Mouse (Mus musculus) mesoderm, embryonic 11.5 days (tissue): Measurements from ENCODE around the gene Znrd1as.
"Not testable (repeated sequence)": the region's sequence is repeated elsewhere in the genome, so short reads cannot be mapped to it uniquely, and the experiment has no call there.

Experiments used
- DNase-seq: peaks from one replicate; pipeline ENCODE4 v3.0.0-alpha.2; 2012; ENCODE audit warnings: low read depth, low spot score

Gene Znrd1as

DNA sequence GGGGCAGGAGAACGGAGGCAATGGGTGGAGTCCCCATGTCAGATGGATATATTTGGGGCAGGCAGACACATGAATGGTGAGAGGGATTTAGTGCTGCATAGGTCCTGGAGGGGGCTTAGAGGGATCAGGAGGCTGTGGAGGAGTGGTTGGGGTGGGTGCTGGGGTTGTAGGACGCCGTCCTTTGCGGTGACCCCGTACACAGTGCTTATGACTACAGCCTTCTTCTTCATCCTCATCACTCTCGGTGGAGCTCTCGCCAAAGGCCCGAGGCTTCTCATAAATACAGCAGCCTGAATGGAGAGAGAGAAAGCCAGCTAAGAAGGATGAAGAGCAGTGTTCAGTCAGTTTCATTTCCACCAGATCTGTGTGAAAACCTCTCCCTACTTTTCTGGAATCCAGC is 9.1 kb upstream of the Znrd1as start:
- DNase-seq: no peak

DNA sequence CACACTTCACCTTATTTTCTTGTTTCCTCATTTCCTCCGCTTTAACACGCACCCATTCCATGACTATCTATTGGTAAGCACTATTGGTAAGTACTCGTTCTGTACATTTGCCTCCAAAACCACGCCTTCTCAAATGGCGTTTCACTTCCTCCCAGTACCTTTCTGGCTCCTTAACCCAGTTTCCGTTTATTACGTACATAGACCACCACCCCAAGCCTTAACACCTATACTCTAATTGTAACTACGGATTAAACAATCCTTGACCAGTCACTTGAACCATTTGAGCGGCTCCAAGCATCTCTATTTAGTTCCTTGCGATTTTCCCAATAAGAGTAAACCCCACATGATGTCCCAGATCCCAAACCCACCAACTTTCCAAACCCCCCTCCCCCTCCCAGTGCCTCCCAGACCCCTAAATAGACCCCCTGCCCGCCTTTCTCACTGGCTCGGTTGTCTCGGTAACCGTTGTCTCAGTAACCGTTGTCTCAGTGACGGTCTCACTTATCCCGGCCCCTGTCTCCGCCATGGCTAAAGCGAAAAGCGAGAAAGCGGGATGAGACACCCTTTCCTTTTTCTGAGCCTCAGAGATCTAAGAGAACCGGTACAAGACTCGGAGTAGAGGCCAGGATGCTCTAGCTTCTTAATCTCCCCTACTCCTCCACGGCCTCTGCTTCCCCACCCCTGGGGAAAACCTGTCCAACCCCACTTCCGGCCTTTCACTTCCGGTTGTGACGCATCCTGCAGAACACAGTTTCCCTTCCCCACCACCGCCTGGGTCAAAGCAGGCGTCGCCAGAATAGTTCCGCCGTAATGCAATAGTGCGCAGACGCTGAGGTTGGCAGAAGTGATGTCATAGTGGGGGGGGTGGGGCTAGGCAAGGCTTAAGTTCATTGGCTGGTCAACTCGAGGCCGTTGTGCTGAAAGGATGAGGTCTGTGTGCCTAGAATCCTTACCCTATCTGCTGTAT is 7.1 kb upstream of the Znrd1as start, which contains the start of gene Ppp1r11:
TSS of gene Ppp1r11 (minus strand) at position 761 of the 967 bp plus-strand sequence.
- peak; percentile 99 for DNase-seq

DNA sequence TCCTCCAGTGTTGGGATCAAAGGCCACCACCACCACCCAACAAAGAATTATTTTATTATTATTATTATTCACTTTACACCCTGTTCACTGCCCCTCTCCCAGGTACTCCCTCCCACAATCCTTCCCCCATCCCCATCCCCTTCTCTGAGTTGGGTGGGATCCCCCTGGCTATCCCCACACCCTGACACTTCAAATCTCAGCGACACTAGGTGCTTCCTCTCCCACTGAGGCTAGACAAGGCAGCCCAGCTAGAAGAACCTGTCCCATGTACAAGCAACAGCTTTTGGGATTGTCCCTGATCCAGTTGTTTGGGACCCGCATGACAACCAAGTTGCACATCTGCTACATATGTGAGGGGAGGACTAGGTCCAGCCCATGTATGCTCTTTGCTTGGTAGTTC is 5.8 kb upstream of the Znrd1as start:
- DNase-seq: no peak

DNA sequence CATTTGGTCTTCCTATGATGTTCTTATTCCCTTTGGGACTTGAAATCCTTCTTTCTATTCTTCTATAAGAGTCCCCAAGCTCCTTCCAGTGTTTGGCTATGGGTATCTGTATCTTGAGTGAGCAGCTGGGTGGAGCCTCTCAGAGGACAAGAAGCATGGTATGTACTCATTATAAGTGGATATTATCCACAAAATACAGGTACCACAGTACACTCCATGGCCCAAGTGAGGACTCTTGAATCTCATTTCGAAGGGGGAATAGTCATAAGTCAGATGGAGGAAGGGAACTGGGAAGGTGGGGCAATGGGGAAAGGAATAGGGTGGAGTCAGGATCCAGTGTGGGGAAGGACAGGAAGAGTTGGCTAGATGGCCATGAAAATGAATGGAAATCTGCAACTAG is 5.3 kb upstream of the Znrd1as start:
- no peak for DNase-seq

DNA sequence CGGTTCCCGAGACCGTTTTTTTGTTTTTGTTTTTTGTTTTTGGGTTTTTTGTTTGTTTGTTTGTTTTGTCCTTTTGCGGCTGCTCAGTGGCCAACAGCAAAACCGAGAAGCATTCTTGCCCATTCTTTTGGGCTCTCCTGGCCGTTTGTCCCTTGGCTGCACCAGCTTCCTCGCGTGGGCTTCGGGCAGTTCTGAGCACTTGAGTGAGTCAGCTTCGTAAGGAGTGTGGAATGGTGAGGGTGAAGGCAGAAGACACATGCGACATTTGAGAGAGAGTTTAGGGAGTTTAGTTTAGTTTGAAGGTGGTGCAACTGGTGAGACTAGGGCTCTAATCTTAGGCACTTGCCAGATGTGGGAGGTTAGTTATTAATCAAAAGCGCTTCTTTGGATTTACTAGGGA is 492 bp downstream of the Znrd1as start:
- DNase-seq: no peak

DNA sequence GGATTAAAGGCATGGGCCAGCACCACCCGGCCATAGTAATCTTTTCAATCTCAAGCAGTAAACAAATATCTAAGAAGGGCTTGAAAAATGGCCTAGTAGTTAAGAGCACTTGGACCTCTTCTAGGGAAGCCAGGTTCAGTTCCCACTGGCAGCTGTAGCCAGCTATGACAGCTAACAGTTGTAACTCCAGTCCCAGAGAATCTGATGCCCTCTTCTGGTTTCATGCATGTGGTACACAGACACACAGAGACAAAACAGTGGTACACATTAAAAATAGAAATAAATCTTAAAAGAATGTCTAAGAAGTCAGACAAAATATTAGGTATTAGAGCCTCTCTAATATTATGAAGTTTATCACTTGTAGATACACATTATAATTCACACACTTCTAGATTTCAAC is 2.7 kb downstream of the Znrd1as start:
- DNase-seq: no peak

DNA sequence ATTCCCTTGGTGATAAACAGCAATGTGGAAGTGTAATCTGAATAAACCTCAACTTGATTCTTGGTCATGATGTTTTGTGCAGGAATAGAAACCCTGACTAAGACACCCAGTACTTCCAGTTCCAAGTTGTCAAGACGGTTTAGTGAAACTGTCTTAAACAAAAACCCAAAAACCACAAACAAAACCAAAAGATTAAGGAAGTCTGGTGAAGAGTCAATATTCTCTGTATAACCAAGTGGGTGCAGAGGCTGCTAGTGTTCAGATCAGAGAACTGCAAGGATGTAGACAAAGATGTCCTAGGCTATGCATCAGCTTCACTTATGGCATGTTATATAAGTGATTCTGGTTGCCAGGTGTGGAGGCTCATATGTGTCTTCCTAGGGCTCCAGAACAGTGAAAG is 8.5 kb downstream of the Znrd1as start:
- DNase-seq: no peak

DNA sequence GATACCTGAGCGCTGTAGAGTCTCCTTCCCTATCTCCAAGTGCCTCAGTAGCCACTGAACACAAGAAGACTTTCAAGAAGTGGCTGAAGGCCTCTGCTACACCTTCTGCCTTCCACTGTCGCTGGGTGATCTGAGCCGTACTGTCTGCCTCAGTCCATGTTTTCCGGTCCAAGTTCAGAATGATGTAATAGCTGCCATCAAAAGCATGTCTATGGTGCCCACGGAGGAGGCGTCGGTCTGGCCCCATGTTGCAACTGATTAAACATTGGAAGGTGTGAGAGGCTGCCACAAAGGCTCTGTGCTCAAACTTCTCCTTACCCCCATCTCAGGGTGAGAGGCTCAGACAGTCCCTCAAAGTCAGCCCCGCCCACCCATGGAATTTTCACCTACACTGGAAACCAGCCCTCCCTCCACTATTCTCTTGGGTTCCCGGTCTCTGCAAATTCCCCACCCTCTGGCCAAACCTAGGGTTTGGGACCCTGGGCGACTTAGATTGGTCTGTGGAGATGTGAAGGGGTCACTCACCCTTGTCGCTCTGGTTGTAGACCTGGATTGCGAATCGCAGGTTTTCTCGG is 12.0 kb downstream of the Znrd1as start:
- DNase-seq: no peak

DNA sequence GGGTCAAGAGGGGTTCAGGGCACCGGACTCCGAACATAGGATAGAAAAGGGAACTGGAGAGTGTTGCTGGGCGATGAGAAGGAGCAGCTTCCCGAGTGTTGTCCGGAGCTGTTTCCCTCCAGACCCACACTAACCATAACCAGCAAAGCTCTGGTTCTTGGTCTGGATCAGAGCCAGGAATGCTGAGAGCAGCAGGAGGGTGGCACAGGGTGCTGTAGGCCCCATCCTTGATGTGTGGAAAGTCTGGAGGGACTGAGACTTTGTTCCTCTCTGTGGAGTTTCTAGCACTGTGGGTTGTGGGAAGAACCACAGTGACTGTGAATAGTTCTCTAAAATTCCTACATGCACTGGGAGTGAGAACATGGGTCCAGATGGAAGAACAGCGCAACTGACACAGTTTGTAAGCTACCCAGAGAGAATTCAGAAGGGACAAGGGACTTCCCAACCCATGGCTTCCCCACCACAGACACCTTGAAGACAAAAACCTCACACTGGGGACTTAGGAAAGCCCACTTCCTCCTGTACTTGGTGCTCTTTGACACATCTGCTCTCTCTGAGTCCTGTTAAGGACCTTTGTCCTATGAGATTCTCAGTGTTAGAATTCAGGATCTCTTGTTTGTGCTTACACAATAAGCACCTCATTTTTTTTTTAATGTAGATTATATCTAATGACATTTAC is 12.9 kb downstream of the Znrd1as start:
- no peak for DNase-seq

DNA sequence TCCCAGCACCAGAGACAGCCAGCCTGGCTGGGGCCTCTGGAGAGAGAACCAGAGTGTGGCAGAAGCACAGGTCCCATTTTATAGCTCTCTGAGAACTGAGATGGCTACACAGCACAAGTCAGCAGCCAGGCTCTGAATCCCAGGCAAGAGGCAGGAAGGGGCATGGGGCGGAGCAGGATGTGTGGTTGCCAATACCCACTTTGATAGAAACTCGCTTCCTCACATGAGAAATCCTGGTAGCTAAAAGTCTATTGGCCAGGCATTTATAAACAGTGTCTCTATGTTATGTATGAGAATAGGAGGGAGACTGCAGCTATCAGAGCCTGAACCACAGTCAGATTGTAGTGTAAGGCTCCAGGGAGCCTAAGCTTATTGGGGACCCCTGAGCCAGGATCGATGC is 14.4 kb downstream of the Znrd1as start:
- no peak for DNase-seq

DNA sequence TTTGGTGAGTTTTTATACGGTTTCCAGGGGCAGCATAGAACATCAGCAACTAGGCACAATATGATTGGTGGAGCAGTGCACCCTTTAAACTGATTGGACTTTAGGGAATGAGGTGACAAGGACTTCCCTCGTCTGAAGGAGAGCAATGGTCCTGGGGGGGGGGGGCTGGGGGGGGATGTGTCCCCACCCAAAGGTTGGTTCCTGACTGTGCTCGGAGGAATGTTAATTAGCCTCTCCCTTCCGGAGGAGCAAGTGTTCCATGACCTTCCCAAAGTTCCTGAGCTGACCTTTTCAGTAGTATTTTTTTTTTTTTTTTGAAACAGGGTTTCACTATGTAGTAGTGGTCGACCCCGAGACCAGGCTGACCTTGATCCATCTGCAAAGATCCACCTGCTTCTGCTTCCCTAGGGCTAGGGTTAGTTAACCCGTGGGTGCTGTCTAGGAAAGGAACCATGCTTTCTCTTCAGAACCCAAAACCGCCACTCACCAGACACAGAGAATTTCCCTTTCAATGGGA is 14.9 kb downstream of the Znrd1as start:
- no peak for DNase-seq

DNA sequence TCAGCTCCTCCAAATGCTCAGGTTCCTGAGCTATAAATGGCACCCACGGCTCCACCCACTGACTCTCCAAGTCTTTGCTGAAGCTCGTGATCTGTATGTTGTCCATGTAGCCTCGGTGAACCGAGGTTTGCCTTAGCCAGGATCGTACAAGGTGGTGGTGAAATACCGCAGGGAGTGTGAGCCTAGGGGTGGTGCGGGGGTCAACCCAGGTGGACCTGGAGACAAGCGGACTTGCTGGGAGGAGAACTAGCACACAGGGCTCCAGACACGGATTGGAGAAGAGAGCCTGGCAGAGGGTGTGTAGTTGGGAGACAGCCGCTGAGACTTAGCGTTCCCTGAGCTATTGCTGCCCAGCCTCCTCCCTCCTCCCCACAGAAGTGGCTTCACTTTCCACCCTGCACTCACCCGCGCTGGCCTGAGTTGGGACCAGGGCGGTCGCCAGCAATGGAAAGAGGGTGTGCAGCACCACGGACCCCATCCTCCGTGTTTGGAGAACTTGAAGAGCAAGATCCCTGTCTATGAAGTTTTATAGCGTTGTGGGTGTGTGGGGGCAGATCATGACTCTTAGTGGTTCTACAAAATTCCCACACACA is 22.9 kb downstream of the Znrd1as start, which contains the start of gene 2410137M14Rik:
TSS of gene 2410137M14Rik (minus strand) at position 17 of the 593 bp plus-strand sequence.
- no peak for DNase-seq

DNA sequence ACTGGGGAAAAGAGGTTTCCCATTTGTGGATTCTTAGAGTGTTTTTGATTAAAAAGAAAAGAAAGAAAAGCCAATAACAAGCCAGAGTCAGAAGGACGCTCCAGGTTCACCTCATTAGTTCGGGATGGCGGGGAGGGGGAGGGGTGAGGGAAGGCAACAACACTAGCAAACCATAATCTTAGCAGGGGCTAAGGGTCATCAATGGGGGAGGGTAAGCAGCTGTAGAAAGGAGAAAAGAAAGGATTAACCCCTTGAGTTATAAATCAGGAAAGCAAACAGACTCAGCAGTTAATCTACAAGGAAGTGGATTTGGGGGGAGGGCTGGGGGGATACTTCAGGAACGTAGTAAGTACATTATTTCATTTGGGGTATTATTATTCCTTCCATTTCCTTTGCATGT is 23.5 kb downstream of the Znrd1as start:
- no peak for DNase-seq

DNA sequence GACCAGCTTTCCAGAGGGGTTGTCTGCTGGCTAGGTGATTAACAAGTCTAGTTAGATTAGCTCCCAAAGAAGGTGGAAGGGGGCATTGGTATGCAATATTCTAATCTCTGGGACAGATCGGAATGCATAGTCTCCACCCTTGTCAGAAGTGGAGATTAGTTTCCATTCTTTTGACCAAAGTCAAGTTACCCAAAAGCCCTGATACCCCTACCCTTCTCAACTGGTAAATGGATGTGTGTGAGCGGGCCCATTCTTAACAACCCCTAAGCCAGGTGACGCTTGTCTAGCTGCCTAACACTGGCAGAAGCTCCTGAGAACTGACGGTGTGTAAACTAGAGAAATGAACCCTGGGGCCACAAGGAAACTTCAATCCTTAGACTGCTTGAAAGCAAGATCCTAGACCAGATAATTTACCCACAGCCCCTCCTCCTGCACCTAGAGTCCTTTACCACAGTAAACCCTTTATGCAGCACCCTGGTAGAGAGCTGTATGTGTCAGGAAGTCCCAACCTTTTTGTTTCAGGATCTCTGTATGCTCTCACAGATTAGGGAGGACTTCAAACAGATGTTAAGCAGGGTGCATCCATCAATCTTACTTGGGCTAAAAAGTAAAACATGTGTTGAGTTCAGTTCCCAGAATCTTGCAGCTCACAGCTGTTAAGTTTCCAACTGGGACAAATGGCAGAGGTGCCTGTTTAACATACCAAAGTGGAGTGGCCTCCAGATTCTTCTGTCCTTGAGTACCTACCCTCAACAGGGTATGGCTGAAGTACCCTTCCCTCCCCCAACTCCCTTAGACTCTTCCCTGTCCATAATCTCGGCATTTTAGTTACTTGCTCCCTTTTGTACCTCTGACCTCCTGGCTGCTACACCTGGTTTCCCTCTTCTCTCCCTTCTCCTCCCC is 24.1 kb downstream of the Znrd1as start:
- DNase-seq: peak; percentile 46

DNA sequence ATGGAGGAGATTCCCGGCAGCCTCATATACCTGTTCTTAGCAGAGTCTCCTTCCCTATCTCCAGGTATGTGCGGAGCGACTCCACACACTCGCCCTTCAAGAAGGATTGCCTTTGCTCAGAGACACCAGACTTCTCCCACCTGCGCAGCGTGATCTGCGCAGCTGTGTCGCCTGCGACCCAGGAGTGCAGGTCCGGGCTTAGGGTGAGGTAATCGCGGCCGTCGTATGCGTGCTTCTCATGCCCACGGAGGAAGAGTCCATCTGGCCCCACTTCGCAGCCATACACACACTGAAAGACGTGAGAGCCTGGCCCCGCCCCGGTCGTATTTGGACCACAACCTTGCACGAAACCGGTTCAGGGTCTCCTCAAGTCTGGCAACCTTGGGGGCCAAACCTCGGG is 30.1 kb downstream of the Znrd1as start:
- DNase-seq: no peak

DNA sequence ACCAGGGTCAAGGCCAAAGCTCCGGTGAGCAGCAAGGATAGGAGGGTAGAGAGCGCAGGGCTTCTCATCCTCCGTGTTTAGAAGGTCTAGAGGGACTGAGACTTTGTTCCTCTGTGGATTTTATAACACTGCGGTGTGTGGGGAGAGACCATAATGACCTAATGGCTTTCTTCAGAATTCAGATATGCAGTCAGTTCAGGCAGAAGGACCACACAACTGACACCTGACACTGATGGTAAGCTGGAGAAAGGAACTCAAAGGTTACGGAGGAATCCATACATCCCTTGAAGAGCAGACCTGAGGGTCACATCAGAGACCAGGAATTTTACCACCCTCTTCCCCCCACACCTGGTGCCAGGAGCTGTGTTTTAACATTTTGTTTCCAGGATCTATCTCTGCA is 31.0 kb downstream of the Znrd1as start, which contains the start of gene H2-M5:
TSS of gene H2-M5 (minus strand) at position 101 of the 400 bp plus-strand sequence.
- no peak for DNase-seq

DNA sequence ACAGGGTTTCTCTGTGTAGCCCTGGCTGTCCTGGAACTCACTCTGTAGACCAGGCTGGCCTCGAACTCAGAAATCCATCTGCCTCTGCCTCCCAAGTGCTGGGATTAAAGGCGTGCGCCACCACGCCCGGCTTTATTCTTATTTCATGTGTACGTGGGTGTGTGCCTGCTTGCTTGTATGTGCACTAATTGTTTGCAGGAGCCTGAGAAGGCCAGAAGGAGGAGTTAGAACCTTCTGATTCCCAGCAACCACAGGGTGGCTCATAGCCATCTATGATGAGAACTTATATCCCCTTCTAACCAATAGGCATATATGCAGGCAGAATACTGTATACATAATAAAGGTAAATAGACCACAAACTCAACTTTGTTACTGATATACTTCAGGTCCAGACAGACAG is 32.2 kb downstream of the Znrd1as start:
- not testable (repeated sequence) for DNase-seq

DNA sequence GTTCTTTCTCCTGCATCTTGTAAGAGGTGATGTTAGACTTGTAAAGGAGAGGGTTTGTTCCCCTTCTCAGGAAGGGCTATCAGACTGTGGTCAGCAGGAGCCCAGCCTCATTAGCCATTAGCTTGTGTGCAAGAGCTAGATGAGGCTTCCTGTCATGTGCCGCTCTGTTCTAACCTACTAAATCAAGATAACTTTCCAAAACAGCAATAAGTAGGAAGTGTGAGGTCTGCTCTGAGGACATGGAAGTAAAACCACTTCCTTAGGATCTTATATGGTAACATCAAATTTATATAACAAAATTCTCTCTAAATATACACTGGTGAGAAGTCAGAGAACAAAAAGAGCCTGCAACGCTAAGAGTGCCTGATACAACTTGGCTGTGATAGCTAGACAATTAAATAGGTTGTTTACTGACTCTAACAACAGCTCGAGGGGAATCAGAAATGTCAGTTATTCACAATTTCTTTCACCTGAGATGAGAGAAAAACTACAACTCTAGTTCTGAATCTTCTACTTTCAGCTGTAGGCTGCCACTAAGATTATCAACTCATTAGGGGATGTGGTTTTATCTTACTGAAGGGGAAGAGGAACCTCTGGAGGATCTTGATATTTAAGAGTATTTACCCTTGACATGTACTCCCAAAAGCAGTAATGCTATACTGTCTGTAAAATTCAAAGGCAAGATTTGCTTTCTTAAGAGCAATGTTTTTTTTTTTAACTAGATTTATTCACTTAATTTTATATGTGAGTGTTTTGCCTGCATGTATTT is 34.1 kb downstream of the Znrd1as start:
- no peak for DNase-seq

DNA sequence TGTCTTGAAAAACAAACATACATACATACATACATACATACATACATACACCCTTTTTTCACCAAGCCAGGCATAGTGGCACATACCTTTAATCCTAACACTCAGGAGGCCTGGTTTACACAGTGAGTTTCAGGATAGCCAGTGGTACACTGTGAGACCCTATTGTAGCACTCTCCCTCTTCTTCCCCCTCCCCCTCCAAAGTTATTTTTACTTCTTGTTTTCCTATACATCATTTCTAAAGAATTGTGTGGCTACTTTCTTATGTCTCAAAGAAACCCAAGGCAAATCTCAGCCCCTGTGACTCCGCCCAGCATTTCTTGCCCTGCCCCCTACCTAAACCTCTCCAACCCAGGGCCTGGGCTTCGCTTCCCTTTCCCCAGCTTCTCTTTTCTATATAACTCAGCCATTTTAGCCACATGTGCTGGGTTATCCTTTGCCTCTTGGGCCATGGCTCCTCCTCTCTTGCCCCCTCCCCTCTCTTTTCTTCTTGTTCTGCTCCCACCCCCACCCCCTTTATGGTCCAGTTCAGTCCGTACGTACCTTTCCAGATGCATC is 35.5 kb downstream of the Znrd1as start:
- no peak for DNase-seq

DNA sequence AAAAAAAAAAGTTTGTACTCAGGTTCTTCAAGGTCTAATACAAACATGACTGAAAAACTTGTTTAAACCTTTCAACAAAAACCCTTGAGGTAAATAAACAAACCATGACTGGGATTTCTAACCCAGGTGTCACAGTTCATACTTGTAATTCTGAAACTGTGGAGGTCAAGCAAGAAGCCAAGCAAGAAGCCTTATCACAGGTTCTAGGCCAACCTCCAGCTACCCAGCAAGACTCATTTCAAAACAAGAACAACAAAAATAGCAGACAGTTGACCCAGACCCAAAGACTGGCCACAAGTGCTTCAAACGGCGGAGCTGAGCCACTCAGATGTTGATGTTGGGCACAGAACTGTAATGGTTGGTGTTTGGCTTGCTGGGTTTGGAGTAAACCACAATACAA is 36.1 kb downstream of the Znrd1as start:
- no peak for DNase-seq
